Mouse (Mus musculus): Measurements from ENCODE around the gene Ssu72.
"Not testable (repeated sequence)": the region's sequence is repeated elsewhere in the genome, so short reads cannot be mapped to it uniquely, and the experiment has no call there.

Ssu72 gene

DNA sequence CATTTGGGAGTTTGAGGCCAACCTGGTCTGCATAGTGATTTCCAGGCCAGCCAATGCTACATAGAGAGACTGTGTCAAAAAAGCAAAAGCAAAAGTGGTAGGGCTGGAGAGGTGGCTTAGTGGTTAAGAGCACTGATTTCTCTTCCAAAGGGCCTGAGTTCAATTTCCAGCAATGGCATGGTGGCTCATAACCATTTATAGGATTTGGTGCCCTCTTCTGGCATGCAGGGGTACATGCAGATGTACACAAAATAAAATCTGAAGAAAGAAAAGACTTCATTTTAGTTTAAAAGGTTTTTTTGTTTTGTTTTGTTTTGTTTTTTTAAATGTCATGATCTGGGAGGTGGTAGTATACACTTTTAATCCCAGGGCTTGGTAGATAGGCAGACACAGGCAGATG lies 4.2 kb upstream of the Ssu72 start:
- DNase-seq (ENCODE audit: low spot score): no peak

GRCm38 (mm10) chr4:155703425-155703929 lies 1.1 kb upstream of the Ssu72 start:
- no peak for DNase-seq (ENCODE audit: low spot score)

DNA sequence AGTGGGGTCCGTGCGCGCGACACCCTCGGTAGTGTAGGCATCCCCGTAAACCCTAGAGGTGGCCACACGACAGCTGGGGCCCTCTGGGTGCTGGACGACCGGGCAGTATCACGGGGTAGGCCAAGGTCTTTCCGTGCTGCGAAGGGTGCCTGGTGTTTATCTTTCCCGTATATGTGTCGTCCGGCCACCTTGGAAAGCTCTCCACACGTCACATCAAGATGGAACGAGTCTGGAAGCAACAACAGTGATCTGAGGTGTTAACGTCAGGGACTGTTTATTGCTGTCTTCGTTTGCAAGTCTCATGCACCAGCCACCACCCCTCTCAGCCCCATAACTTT lies 961 bp downstream of the Ssu72 start:
- no peak for DNase-seq (ENCODE audit: low spot score)

DNA sequence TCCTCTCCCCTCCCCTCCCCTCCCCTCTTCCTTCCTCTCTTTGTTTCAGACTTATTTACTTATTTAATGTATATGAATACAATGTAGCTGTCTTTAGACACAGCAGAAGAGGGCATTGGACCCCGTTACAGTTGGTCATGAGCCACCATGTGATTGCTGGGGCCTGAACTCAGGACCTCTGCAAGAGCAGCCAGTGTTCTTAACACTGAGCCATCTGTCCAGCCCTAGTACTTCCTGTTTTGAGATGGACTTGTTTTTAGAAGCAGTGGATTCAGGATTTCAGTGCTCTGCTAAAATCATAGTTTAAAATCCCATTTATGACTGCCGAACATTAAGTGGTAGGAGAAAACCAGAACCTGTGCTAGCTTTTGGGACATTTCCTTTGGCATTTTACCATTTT lies 4.0 kb downstream of the Ssu72 start:
- DNase-seq (ENCODE audit: low spot score): no peak

DNA sequence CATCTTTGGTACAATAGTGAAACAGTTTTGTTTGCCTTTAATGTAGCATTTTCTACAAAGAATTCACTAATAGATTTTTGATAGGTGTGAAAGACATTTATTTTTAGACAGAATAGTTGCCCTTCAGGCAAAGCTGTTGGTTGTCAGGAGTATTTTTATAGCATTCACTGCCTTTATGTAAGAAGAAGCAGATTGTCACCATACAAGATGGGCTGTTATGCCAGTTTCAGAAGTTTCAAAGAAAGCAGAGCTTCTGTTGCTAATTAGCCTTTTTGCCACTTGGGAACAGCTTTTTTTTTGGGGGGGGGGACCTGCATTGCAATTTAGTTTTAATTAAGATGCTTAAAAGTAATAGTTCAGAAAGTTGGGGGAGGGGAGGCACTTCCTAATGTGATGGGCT lies 4.4 kb downstream of the Ssu72 start:
- no peak for DNase-seq (ENCODE audit: low spot score)

GRCm38 (mm10) chr4:155710521-155711252 lies 6.1 kb downstream of the Ssu72 start:
- no peak for DNase-seq (ENCODE audit: low spot score)

DNA sequence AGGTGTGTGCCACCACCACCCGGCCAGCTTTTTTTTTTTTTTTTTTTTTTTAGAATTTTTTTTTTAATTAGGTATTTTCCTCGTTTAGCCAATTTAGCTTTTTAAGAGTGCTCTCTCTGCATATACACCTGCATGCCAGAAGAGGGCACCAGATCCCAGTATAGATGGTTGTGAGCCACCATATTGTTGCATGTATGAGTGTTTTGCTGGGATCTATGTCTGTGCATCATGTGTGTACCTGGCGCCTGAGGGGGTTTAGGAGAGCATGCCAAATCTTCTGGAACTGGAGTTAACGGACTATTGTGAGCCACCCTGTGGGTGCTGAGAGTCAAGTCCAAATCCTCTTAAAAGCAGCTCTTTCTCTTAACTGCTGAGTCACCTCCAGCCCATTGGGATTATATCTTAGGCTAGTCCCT lies 17.1 kb downstream of the Ssu72 start:
- no peak for DNase-seq (ENCODE audit: low spot score)

DNA sequence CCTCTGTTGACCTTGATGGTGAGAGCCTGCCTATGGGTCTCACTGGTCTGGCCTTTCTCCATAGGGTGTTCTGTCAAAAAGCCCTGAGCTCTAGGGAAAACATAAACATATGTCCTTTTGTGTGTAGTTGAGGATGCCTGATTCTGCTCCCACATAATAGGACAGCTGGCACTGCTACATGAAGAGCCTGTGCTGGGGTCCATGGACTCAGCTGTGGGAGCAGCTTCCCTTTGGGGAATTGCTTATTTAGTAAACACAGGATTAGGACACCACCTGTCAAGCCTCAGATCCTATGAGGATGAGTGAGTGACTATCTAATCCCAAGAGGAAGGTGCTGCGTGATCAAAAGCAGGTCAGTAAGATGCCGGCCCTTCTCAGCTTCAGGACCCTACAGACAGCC lies 23.4 kb downstream of the Ssu72 start:
- no peak for DNase-seq (ENCODE audit: low spot score)

DNA sequence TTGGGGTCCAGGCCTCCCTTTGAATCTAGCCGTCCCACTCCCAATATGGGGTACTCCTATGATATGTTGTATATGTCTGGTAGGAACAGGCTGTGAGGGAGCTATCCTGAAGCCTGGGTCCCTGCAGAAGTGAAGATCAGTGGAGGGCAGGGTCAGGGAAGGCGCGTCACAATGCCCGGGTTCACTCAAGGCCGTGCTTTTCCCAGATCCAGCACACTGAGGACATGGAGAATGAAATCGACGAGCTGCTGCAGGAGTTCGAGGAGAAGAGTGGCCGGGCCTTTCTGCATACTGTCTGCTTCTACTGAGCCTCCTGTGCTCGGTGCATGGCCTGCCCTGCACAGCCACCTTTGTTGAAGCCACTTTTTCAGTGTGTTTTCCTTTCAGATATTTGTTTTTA lies 28.7 kb downstream of the Ssu72 start:
- no peak for DNase-seq (ENCODE audit: low spot score)

- DNase-seq (ENCODE audit: low spot score): peak; percentile 90
Observed at GRCm38 (mm10) chr4:155734350-155734941, 29.8 kb downstream of the Ssu72 start, which contains the start of gene Tmem240. Tmem240 (plus strand) TSS chr4:155734800.

- peak; percentile 44 for DNase-seq (ENCODE audit: low spot score)
Observed at GRCm38 (mm10) chr4:155734951-155735702, 30.5 kb downstream of the Ssu72 start.

DNA sequence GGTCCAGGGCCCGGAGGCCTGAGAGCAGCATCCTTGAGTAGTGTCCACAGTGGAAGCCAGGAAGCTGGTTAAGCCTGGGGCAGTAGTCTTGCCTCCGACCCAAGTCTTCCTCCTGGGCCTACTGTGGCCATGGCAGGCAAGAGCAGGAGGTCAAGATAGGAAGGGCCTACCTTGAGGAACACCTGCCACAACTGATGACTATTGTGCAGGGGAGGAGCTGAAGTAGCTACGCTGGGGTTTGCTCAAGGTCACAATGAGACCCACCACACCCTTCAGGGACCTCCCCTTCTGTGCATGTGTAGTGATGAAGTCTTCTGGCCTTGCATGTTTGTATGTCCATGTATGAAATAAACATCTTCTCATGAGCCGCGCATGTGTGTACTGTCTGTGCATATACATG lies 31.2 kb downstream of the Ssu72 start:
- DNase-seq (ENCODE audit: low spot score): no peak

DNA sequence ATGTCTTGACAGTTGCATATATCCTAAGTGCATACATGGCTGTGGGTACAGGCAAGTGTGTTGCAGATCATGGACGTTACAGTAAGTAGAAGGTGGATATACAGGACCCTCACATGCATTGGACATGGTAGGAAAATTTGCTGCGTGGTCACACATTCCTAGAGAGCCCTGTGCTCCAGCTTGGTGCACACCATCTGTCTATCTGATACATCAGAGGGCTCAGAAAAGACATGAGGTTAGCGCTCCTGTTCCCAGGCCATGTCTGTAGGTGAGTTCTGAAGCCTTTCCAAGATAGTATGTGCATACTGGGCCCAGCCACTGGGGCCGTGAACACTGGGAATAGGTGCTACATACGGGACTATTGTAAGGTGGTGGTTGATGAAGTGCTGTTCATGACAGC lies 31.8 kb downstream of the Ssu72 start:
- DNase-seq (ENCODE audit: low spot score): no peak

GRCm38 (mm10) chr4:155738262-155738661 lies 33.7 kb downstream of the Ssu72 start:
- DNase-seq (ENCODE audit: low spot score): no peak

DNA sequence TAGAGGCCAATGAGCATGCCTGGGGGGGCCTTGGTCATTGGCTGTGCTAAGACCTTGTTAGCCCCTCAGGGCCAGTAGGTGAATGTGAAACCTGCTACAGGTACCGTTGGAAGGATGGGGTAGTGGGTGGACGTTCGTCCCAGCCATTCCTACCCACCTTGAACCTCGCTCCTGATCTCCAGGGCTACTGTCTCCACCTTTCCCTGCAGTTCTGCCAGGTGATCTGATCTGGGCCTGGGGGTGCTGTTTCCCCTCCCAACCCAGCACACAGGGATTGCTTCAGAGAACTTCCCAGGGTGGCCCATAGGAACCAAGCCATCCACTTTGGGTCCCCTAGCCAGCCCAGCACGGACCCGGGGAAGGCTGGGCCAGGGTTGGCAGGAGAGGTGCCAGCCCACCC lies 34.6 kb downstream of the Ssu72 start:
- DNase-seq (ENCODE audit: low spot score): no peak

DNA sequence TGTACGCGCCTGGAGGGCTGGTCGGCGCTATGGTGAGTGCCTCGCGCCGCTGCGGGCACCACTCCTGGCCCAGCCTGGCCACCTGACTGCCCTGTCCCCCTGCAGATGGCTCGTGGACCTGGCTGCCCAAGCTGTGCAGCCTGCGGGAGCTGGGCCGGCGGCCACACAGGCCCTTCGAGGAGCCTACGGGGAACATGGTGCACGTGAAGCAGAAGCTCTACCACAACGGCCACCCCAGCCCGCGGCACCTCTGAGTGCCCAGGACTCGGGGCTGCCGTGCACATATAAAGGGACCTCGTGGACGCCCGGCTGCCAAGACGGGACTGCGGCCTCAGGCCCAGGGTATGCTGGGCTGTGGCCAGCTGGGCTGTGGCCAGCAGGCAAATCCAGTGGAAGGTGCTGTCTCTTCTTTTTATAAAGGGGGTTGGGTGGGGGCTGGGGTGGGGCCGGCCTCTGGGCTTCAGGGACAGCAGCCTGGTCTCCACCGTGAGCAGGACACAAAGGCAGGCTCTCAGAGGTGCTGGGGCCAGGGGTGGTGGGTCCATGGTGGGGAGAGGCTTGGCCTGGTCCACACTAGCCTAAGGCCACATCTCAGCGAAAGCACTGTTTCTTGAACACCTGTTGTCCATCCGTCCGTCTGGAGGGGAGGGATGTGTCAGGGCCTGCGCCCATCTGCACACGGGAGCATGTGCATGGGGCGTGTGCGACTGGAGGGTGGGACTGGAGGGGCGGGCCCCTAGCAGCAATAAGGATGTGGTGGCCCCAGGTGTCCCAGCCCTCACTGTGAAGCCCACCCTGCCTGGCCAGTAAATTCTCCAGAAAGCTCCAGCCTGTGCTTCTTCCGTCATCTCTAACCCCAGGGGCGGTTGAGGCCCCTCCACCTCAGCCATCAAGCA lies 35.4 kb downstream of the Ssu72 start:
- no peak for DNase-seq (ENCODE audit: low spot score)

- not testable (repeated sequence) for DNase-seq (ENCODE audit: low spot score)
Observed at GRCm38 (mm10) chr4:155740681-155741080, 36.1 kb downstream of the Ssu72 start.

DNA sequence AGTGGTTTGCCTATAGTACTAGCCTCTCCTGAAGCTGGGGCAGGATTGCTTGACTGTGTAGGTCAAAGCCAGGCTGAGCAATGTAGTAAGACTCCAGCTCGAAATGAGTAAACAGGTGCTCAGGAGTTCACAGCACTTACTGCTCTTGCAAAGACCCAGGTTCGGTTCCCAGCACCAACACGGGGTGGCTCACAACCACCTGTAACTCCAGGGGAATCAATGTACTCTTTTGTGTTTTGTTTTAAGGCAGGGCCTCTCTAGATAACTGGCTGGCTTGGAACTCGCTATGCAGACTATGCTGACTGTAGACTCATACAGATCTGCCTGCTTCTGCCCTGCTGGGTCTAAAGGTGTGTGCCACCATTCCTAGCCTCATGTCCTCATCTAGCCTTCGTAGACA lies 38.1 kb downstream of the Ssu72 start:
- DNase-seq (ENCODE audit: low spot score): no peak

- DNase-seq (ENCODE audit: low spot score): no peak
Observed at GRCm38 (mm10) chr4:155744474-155744873, 39.9 kb downstream of the Ssu72 start.

GRCm38 (mm10) chr4:155745136-155745535 lies 40.5 kb downstream of the Ssu72 start:
- no peak for DNase-seq (ENCODE audit: low spot score)

GRCm38 (mm10) chr4:155746036-155746548 lies 41.5 kb downstream of the Ssu72 start:
- DNase-seq (ENCODE audit: low spot score): no peak

Measured in ovary, postnatal 36 days (tissue).